ENCODE assay signal across 9 mouse cellular contexts in genomic region chr5:16309168-16310006, GRCm38 (mm10).
DNase-seq lines count a peak whose midpoint lies in the region; ATAC-seq and TF ChIP-seq lines count a peak whose summit lies in the region.
"Had no signal": no experiment of that assay in that cellular context is flagged by ENCODE, and none has a peak within 500 bp of the region (broad histone marks: within the 10 kb centered on the region; RNA-seq: fewer than 3 reads in every experiment).

No protein-coding gene starts in this region.

- 45% methylated on average over 7 of the region's 7 CpGs for WGBS in kidney, embryonic 16.5 days
- 34% methylated on average over 7 of the region's 7 CpGs for WGBS in liver, adult 2 months
- WGBS in neural tube, embryonic 13.5 days = 45% methylated on average over 7 of the region's 7 CpGs

- intact Hi-C loops in gastrocnemius, postnatal 36 days (cut with DNase I) = no loop called here

- no peak for TF ChIP-seq POLR2A in liver, adult 2 months (IDR thresholded peaks at IDR 0.05; ENCODE audit: extremely low read depth, insufficient read depth, low read length)

- H3K4me3 ChIP-seq in kidney, embryonic 16.5 days (ENCODE audit: low read length) = no peak overlapping the region
- no peak overlapping the region for H3K4me3 ChIP-seq in liver, adult 2 months (ENCODE audit: insufficient read depth, low read depth, low read length)
- H3K4me3 ChIP-seq in neural tube, embryonic 13.5 days = no peak overlapping the region
- H3K4me3 ChIP-seq: embryonic facial prominence, embryonic 12.5 days had no signal

- no peak overlapping the region for H3K4me2 ChIP-seq in kidney, embryonic 16.5 days (replicated peaks; ENCODE audit: low read depth, low read length)
- H3K4me2 ChIP-seq in neural tube, embryonic 13.5 days = no peak overlapping the region
- H3K4me2 ChIP-seq: embryonic facial prominence, embryonic 12.5 days had no signal

- no peaks in the 10 kb centered on the region for H3K36me3 ChIP-seq in kidney, embryonic 16.5 days (ENCODE audit: insufficient read depth, low read length)
- H3K36me3 ChIP-seq in liver, adult 2 months (ENCODE audit: control insufficient read depth, insufficient read depth, low read length) = no peaks in the 10 kb centered on the region
- no peaks in the 10 kb centered on the region for H3K36me3 ChIP-seq in neural tube, embryonic 13.5 days
- H3K36me3 ChIP-seq: embryonic facial prominence, embryonic 12.5 days had no signal

- peak; percentile 75 for TF ChIP-seq CTCF in liver, adult 2 months (IDR thresholded peaks at IDR 0.05; ENCODE audit: low read depth, low read length)

- H3K9me3 ChIP-seq in kidney, embryonic 16.5 days (ENCODE audit: low read length) = no peaks in the 10 kb centered on the region
- no peaks in the 10 kb centered on the region for H3K9me3 ChIP-seq in neural tube, embryonic 13.5 days
- H3K9me3 ChIP-seq: embryonic facial prominence, embryonic 12.5 days had no signal

- H3K79me2 ChIP-seq in liver, adult 2 months (ENCODE audit: control insufficient read depth, insufficient read depth, low read length) = no peaks in the 10 kb centered on the region

- H3K27me3 ChIP-seq in kidney, embryonic 16.5 days (ENCODE audit: insufficient read depth, low read length) = no peaks in the 10 kb centered on the region
- no peaks in the 10 kb centered on the region for H3K27me3 ChIP-seq in liver, adult 2 months (ENCODE audit: control insufficient read depth, insufficient read depth, low read length)
- no peaks in the 10 kb centered on the region for H3K27me3 ChIP-seq in neural tube, embryonic 13.5 days
- H3K27me3 ChIP-seq: embryonic facial prominence, embryonic 12.5 days had no signal

- peak; percentile 35 for DNase-seq in A20 (ENCODE audit: low read depth, low spot score)
- peak; percentile 87 for DNase-seq in adipocyte (ENCODE audit: low spot score)
- DNase-seq in embryo, embryonic 10 days (ENCODE audit: low spot score) = peak; percentile 79
- DNase-seq in gastrocnemius, postnatal 36 days = peak; percentile 38 to 44
- DNase-seq in liver, adult 2 months (ENCODE audit: extremely low read depth, low read depth, low spot score) = peak; percentile 19
- DNase-seq in thymus, postnatal 10 days (ENCODE audit: low spot score in 2 of 2) = peak; percentile 4 to 37

- ATAC-seq in kidney, embryonic 16.5 days (ENCODE audit: low FRiP score, low TSS enrichment) = 0 out of 2 replicates have a peak, but pooled peaks have one; percentile 15
- ATAC-seq in neural tube, embryonic 13.5 days (ENCODE audit: low read depth) = 0 out of 2 replicates have a peak, but pooled peaks have one; percentile 50

- no peaks in the 10 kb centered on the region for H3K4me1 ChIP-seq in kidney, embryonic 16.5 days (ENCODE audit: insufficient read depth, low read length)
- H3K4me1 ChIP-seq in liver, adult 2 months (ENCODE audit: control insufficient read depth, insufficient read depth, low read length) = no peaks in the 10 kb centered on the region
- H3K4me1 ChIP-seq in neural tube, embryonic 13.5 days (replicated peaks) = no peaks in the 10 kb centered on the region
- H3K4me1 ChIP-seq: embryonic facial prominence, embryonic 12.5 days had no signal

- no peak overlapping the region for H3K9ac ChIP-seq in kidney, embryonic 16.5 days (replicated peaks; ENCODE audit: low read length)
- no peak overlapping the region for H3K9ac ChIP-seq in liver, adult 2 months (ENCODE audit: low read depth, low read length)
- no peak overlapping the region for H3K9ac ChIP-seq in neural tube, embryonic 13.5 days
- H3K9ac ChIP-seq: embryonic facial prominence, embryonic 12.5 days had no signal

- H3K27ac ChIP-seq in kidney, embryonic 16.5 days (ENCODE audit: low read length) = no peak overlapping the region
- H3K27ac ChIP-seq in liver, adult 2 months (replicated peaks; ENCODE audit: insufficient read depth, low read depth, low read length) = no peak overlapping the region
- H3K27ac ChIP-seq in neural tube, embryonic 13.5 days (replicated peaks) = no peak overlapping the region
- H3K27ac ChIP-seq: embryonic facial prominence, embryonic 12.5 days had no signal

Comparison
In these comparisons a context has a peak if more than half of its experiments do, and no peak if none do; other contexts are left out.
1. DNase-seq: peak in every context shown above with its lines; median percentile 87 in adipocyte; 79 in embryo, embryonic 10 days; 41 in gastrocnemius, postnatal 36 days; 35 in A20; 20 in thymus, postnatal 10 days; 19 in liver, adult 2 months.